Mouse (Mus musculus): ENCODE measurements around the gene Txnip. TPM values are rescaled to one million over a fixed set of nuclear protein-coding genes. Genes with fewer than 3 reads are reported as not detected.
"Not testable (repeated sequence)": the region's sequence is repeated elsewhere in the genome, so short reads cannot be mapped to it uniquely, and the experiment has no call there.

Txnip gene
- total RNA-seq, 2 experiments from 2014 or later = 435 to 530 TPM

GRCm38 (mm10) chr3:96593374-96593773 lies 35.6 kb downstream of the Txnip start:
- peak; percentile 52 to 72 for DNase-seq

GRCm38 (mm10) chr3:96593790-96594560 lies 36.2 kb downstream of the Txnip start, which contains the start of gene Polr3gl:
Gene Polr3gl, minus strand, starts transcription at chr3:96594181.
- peak; percentile 97 to 98 for DNase-seq

DNA sequence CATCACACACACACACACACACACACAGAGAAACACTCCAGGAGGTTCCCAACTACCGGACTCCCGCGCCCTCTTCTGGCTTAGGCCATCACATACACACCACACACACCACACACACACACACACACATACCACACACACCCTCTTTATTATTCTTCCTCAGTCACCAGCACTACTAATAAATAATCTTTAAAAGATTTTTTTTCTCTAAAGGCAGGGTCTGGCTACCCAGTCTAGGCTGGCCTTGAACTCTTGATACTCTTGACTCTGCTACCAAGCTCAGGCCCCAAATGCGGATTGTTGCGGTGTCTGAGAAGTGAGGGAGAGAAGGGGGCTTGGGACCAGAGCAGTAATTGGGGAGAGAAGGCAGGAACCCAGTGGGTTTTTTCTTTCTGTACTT lies 37.1 kb downstream of the Txnip start:
- no peak for DNase-seq

- DNase-seq = no peak
Measured at GRCm38 (mm10) chr3:96595661-96596060, 37.9 kb downstream of the Txnip start.

- peak; percentile 77 to 79 for DNase-seq
Measured at GRCm38 (mm10) chr3:96596228-96596707, 38.5 kb downstream of the Txnip start, which contains the start of gene Ankrd34a. Gene Ankrd34a, plus strand, starts transcription at chr3:96596636.

DNA sequence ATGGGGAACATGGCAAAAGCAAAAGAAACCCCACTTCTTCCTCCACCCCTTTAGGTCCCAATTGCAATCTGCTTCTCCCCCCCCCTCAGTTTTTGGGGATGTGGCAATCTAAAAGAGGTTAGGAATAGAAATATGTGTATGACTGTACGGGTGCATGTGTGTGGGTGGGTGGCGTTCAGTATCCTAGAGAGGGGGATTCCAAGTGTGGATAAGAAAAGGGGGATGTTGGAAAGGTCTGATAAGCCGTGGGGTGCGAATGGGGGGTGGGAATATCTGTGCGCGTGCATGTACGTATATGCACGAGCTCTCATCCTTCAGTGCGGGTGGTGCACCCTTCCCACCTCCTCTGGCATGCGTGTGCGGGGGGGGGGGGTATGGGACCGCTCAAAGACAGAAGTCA lies 39.1 kb downstream of the Txnip start:
- DNase-seq = no peak

DNA sequence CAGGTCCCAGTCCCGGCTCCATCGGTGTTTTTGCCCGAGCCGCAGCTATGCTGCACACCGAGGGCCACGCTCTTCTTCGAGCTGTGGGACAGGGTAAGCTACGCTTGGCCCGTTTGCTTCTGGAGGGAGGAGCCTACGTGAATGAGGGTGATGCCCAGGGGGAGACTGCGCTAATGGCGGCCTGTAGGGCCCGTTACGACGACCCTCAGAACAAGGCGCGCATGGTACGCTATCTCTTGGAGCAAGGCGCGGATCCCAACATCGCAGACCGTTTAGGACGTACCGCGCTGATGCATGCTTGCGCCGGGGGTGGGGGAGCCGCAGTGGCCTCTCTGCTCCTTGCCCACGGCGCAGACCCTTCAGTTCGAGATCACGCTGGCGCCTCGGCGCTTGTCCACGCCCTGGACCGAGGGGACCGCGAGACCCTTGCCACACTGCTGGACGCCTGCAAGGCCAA lies 39.7 kb downstream of the Txnip start:
- peak in 1 of 2 experiments; percentile 55 for DNase-seq

DNA sequence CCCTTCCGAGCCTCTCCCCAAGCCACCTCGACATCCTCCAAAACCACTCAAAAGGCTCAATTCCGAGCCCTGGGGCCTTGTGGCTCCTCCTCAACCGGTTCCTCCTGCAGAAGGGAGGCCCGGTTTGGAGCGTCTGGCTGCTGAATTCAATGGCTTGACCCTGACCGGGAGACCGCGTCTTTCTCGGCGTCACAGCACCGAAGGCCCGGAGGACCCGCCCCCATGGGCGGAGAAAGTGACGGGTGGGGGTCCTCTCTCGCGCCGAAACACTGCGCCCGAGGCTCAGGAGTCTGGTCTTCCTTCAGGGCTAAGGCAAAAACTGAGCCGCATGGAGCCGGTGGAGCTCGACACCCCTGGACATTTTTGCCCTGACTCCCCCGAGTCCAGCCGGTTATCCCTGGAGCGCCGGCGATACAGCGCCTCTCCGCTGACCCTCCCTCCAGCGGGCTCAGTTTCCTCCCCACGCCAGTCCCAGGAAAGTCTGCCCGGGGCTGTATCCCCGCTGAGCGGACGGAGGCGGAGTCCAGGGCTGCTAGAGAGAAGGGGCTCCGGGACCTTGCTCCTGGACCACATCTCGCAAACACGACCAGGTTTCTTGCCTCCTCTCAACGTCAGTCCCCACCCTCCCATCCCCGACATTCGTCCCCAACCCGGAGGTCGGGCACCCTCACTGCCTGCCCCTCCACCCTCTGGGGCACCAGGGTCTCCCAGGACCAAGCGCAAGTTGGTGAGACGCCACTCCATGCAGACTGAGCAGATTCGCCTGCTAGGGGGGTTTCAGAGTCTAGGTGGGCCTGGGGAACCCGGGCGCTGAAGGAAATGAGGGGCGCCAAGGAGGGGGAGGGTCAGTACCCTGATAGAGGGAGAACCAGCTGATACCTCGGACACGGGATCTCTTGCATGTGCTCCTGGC lies 40.7 kb downstream of the Txnip start:
- peak; percentile 88 to 89 for DNase-seq

DNA sequence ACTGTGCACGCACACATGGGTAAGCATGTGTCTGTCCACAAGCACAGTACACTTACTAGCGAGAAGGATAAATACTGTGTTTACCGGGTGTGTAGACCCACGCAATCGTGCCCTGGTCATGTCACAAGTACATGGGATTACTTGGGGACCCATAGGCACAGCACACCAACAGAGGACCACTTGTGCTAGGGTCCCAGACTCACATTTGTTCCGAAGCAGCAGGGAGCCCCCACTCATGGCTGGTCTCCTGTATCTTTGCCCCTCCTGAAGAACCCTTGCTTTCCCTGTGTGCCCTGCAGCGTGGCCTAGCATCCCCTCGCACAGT lies 41.3 kb downstream of the Txnip start:
- DNase-seq = no peak

- DNase-seq = no peak
Measured at GRCm38 (mm10) chr3:96599411-96599810, 41.7 kb downstream of the Txnip start.

DNA sequence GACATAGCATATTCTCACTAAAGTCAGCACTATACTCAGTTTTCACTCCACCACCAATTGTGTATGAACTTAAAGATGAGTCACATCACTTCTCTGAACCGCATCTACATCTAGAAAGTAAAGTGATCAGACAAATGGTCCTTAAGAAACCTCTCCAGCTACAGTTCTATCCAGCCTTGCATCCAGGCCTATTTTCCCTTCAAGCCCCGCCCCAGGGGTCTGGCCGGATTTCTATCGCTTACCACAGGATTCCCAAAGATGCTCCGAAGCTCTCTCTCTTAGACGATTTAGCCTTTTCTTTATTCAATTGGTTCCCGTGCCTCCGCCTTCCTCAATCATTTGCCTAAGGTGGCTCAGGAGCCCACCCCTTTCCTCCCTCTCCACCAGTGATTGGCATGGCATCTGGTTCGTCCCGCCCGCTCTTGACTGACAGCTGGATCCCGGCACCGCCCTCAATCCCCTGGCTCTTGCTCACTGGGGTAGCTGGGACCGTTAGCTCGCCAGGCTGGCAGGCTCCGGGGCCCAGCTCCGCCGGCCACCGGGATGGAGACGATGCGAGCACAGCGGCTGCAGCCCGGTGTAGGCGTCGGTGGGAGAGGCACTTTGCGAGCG lies 43.0 kb downstream of the Txnip start, which contains the start of gene Lix1l:
Lix1l (plus strand) TSS at position 511 of the 612 bp plus-strand sequence.
- peak; percentile 97 to 98 for DNase-seq

- peak; percentile 88 to 91 for DNase-seq
Measured at GRCm38 (mm10) chr3:96601251-96601787, 43.6 kb downstream of the Txnip start.

DNA sequence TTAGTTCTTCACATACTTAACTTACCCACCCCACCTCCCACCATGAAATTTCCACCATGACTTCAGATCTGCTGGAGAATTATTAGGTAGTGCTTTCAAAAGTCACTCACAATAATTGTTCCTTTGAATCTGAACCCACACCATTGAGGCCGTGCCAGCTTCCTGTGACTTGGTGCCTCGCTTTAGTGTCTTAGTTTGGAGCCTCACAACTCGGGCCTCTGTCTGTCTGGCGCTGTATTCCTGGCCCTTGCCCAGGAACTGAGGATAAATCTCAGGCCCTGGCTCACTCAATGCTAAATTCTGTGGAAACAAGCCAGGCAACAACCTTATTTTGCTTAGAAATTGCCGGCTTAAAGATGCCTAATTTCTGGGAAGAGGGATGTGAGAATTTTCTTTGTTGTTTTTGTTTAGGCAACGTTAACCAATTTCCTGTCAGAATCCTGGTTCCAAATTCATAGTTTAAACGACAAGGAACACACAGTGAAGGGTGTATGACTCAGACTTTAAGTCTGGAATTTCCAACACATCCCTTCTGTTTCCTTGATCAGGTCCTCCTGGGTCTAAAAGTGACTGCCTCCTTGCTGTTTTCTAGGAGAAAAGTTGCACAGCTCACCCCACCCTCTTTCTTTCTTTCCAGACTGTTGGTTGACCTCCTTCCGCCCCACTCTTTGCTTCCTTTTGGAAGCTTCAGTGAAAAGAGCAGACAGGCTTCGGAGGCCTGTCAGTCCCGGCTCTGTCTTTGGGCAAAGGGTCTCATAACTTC lies 44.4 kb downstream of the Txnip start:
- peak; percentile 59 to 70 for DNase-seq

- no peak for DNase-seq
Measured at GRCm38 (mm10) chr3:96602704-96603084, 44.9 kb downstream of the Txnip start.

DNA sequence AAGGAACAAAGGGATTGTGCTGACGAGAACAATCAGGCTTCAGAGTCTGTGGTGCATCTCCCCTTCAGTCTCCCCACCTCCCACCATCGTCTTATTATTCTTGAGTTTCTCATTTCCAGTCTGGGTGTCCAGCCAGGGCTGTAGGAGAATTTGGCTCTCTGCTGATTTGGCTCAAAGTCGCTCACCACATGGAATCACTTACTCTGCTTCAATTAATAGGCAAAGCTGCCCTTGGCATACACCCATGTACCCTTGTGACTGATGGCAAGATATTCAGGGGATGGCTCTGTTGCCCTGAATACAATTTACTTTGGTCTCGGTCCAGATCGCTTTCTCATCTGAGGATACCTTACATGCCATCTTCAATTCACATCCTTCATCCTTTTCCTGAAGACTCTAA lies 45.6 kb downstream of the Txnip start:
- DNase-seq = peak in 1 of 2 experiments; percentile 38

GRCm38 (mm10) chr3:96606007-96606406 lies 48.2 kb downstream of the Txnip start:
- DNase-seq = not testable (repeated sequence)

- DNase-seq = no peak
Measured at GRCm38 (mm10) chr3:96606618-96607017, 48.9 kb downstream of the Txnip start.
